Comparison of ENCODE assay signal across 9 mouse cellular contexts in genomic region chr9:48559482-48560139, GRCm38 (mm10). TPM values are rescaled to one million over a fixed set of nuclear protein-coding genes. Genes with fewer than 3 reads are reported as not detected.
DNase-seq lines count a peak whose midpoint lies in the region; ATAC-seq lines count a peak whose summit lies in the region.
"Had no signal": no experiment of that assay in that cellular context is flagged by ENCODE, and none has a peak within 500 bp of the region (broad histone marks: within the 10 kb centered on the region; RNA-seq: fewer than 3 reads in every experiment).

No protein-coding gene starts in this region.

- H3K9ac ChIP-seq in embryonic facial prominence, embryonic 14.5 days (ENCODE audit: low read depth, low read length): no peak overlapping the region
- H3K9ac ChIP-seq: liver, embryonic 15.5 days had no signal

- DNase-seq in heart, adult 9 months (ENCODE audit: low spot score in 2 of 2): peak; percentile 11 to 23
- no peak for DNase-seq in heart, adult 11 months
- peak; percentile 81 for DNase-seq in CD4-positive, CD25-positive, alpha-beta regulatory T cell, adult 2 months (ENCODE audit: low read depth, low spot score)
- DNase-seq in adrenal gland, adult 2 months: peak; percentile 38
- peak; percentile 50 for DNase-seq in embryonic facial prominence, embryonic 14.5 days (ENCODE audit: low spot score)
- DNase-seq in layer of hippocampus, adult 9-10 months (ENCODE audit: low spot score): peak; percentile 33
- DNase-seq in spleen, postnatal 36 days (ENCODE audit: low spot score in 2 of 2): peak; percentile 57 to 68

- H3K9me3 ChIP-seq in embryonic facial prominence, embryonic 14.5 days (ENCODE audit: control insufficient read depth, low read length): no peaks in the 10 kb centered on the region
- H3K9me3 ChIP-seq: liver, embryonic 15.5 days had no signal

- H3K4me3 ChIP-seq in embryonic facial prominence, embryonic 14.5 days (ENCODE audit: low read depth, low read length): no peak overlapping the region
- H3K4me3 ChIP-seq: liver, embryonic 15.5 days had no signal

- no peak for ATAC-seq in embryonic facial prominence, embryonic 14.5 days (ENCODE audit: low read depth)
- peak; percentile 56 for ATAC-seq in megakaryocyte progenitor cell, adult 5-6 weeks (replicated peaks; ENCODE audit: poor library complexity)

- no peaks in the 10 kb centered on the region for H3K36me3 ChIP-seq in embryonic facial prominence, embryonic 14.5 days (ENCODE audit: control insufficient read depth, insufficient read depth, low read length)
- H3K36me3 ChIP-seq: liver, embryonic 15.5 days had no signal

- no peak overlapping the region for H3K27ac ChIP-seq in embryonic facial prominence, embryonic 14.5 days (replicated peaks; ENCODE audit: low read depth, low read length)
- H3K27ac ChIP-seq: liver, embryonic 15.5 days had no signal

- H3K4me1 ChIP-seq in embryonic facial prominence, embryonic 14.5 days (ENCODE audit: control insufficient read depth, insufficient read depth, low read length): no peaks in the 10 kb centered on the region
- H3K4me1 ChIP-seq: liver, embryonic 15.5 days had no signal

- H3K4me2 ChIP-seq in embryonic facial prominence, embryonic 14.5 days (ENCODE audit: low read depth, low read length): no peak overlapping the region
- H3K4me2 ChIP-seq: liver, embryonic 15.5 days had no signal

- 19% methylated on average over 4 of the region's 4 CpGs for WGBS in embryonic facial prominence, embryonic 14.5 days

- no peaks in the 10 kb centered on the region for H3K27me3 ChIP-seq in embryonic facial prominence, embryonic 14.5 days (replicated peaks; ENCODE audit: control insufficient read depth, insufficient read depth, low read length)
- H3K27me3 ChIP-seq: liver, embryonic 15.5 days had no signal

RNA-seq across cellular contexts. Expression of gene Nnmt, which starts 45.3 kb away (rescaled TPM):
- total RNA-seq in adrenal gland, adult 2 months (2021): 100 to 1,000 TPM in 1 of 2 experiments, 10 to 100 TPM in 1; 25.8 to 147 TPM
- 4.1 and 9.5 TPM in 2 replicates for polyA plus RNA-seq in adrenal gland, adult 2 months (2012; rRNA removed)
- polyA plus RNA-seq in embryonic facial prominence, embryonic 14.5 days (2014; fragmentation: Nextera tagmentation; extraction: Ambion mirVana): 12.8 and 18.0 TPM in 2 replicates
- total RNA-seq in megakaryocyte progenitor cell, adult 5-6 weeks (2015): 0.98 TPM in 1 of 2 replicates, not detected in the other
- total RNA-seq in megakaryocyte progenitor cell, adult 5-6 weeks (2017): not detected in 2 replicates

Comparison
In these comparisons a context has a peak if more than half of its experiments do, and no peak if none do; other contexts are left out.
1. RNA of gene Nnmt, which starts 45.3 kb away (total RNA-seq): 25.8 to 147 TPM in adrenal gland, adult 2 months; 0.98 TPM in megakaryocyte progenitor cell, adult 5-6 weeks; every median in the first group is over 10 times any median in the second.